Mouse (Mus musculus) kidney, postnatal 14 days (tissue): ENCODE measurements at regions not wholly inside any gene's neighbourhood (a gene's known extent, or its start where the extent isn't known, plus 50 kb on each side); places are given as distances from the start of the nearest gene placed in this dataset.

ENCODE experiments used
- DNase-seq: peaks from one replicate; pipeline ENCODE4 v3.0.0; 2022; ENCODE audit warnings: mixed read lengths

DNA sequence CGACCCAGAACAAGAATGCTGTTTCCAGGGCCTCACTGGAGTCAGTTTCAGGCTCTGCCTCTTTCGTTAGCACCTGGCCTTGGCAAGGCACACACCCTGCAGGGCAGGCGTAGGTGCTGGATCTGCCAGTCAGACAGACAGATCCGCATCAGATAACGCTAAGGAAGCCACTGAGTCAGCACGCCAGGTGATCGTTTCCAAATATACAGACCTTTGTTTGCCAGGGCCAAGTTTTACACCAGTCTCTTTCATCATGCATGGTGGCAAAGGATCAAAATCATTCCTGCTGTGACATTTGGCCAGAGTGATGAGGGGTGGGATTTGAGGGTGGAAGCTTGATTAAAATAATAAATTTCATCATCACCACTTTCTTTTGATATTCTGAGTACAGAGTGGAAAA, 411.0 kb downstream of the Ofcc1 start:
- no peak for DNase-seq

DNA sequence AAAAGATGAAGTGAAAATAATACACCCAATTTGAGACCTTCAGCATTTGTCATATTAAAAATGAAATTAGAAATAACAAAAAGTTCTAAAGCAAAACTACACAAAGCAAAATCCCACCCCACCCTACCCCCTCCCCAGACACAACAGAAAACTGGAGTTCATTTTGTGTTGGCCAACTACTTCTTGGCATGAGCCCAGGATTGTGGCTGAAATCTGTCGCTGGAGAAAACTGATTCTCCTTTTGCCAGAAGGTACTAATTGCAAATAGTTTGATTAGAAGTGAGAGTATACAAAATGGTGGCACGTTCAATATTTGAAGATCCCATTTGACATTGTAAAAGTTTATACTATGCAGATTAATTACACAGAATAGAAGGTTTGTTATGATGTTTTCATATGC, 426.0 kb downstream of the Ofcc1 start:
- DNase-seq = no peak

DNA sequence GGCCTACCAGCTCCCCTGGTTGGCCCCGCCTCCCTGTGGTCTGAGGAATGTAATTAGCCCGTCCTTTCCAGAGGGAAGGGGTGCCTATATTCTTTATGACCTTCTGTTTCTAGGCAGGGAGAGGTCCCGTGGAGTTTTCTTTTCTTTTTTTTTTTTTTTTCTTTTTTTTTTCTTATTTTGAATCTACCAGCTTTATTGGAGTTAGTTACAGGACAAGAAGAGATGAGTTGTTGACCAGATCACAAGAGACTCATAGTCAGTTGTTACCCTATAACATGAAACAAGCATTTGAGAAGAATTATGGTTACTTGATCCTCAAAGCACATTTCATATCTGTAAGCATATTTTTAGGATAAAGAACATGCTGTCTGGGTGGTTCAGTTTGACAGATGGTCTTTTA, 429.8 kb downstream of the Ofcc1 start:
- DNase-seq = no peak

- no peak for DNase-seq
Measured at GRCm38 (mm10) chr13:39928573-39928972, 432.7 kb downstream of the Ofcc1 start.

GRCm38 (mm10) chr13:39924366-39924765, 436.9 kb downstream of the Ofcc1 start:
- no peak for DNase-seq

DNA sequence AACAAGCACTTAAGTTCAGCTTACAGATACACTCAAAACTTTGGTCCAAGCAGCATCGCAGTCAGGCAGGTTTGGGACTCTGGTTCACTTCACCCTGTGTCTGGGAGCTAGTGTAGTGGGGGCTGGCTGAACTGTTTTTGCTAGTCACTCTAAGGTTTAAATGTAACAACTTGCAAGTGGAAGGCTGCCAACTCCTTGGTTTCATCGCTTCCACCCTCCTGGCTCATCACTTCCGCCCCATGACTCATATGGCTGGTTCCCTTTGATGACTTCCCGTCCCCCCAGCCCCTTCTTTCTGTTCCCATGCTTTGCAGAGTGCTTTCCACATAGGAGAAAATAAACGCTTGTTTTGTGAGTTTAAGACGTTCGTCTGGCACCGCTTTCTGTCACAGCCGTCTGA, 438.1 kb downstream of the Ofcc1 start:
- peak; percentile 21 for DNase-seq

GRCm38 (mm10) chr13:39907720-39908119, 453.5 kb downstream of the Ofcc1 start:
- DNase-seq = no peak

DNA sequence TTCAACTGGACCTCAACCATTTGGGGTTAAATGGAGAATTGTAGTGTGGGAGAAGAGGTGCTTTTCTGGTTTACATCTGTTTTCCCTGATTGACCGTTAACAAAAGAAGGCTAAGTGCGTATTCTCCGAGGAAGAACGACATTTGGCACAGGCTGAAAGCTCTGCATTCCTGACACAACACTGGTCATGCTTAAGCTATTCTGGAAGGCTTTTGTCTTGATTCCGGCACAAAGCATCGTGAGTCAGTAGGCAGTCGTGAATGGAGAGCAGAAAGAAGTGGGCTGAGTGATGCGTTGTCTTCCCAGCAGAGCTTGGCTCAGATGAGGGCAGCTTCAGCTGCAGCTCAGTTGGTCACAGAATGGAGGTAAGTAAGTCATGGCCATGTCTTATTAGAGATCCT, 457.0 kb downstream of the Ofcc1 start:
- no peak for DNase-seq

GRCm38 (mm10) chr13:39903319-39903718, 457.9 kb downstream of the Ofcc1 start:
- no peak for DNase-seq

DNA sequence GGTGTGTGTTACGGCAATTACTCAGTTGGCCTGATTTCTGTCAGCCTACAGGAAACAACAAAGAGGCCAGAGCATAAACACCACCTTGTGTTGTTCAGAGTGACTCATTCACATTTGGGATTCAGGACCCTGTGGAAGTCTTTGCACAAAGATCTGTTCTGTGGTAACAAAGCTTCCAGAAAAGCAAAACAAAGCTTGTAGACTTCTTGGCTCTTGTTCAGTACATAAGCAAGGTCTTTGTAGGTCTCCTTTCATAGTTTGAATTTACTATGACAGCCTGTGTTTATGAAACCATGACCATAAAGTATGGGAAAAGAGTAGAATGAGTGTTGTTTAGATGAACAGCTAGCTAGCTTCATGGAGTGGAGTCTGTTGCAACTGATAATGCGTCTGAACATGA, 461.9 kb downstream of the Ofcc1 start:
- DNase-seq = no peak

- no peak for DNase-seq
Measured at GRCm38 (mm10) chr13:39898412-39898979, 462.8 kb downstream of the Ofcc1 start.

DNA sequence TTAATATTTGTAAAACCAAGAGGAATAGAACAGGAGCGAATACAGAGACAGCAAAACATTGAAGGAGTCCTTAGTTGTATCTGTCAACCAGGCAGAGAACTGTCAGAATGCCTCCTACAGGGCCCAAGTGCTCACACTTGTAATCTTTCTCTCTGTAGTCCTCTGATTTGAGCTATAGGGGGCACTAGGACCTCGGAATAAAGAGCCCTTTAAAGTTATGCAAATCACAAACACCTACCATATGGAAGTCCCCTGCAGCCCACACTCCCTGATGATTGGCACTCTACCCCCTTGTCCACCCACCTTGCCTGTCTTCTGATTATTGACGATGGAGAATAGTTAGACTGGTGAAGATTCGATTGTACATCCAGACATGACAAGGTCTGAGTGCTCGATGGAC, 467.1 kb downstream of the Ofcc1 start:
- DNase-seq = no peak

DNA sequence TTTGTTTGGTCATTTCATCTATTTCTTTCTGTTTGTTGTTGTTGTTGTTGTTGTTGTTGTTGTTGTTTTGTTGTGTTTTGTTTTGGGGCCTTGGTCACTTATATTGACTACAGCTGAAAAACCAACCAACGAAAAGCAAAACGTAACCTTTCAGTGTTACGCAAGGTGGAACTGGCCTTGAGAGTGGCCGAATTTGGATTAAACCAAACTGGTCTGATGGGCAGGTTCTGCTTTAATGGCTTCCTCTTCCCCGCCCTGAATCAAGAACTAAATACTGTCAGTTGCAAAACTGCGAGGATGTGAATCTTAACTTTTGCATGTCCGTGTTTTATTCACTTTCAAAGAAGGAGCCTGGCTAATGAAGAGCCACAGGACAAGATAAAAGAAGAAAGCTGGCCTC, 480.2 kb downstream of the Ofcc1 start:
- DNase-seq = no peak

DNA sequence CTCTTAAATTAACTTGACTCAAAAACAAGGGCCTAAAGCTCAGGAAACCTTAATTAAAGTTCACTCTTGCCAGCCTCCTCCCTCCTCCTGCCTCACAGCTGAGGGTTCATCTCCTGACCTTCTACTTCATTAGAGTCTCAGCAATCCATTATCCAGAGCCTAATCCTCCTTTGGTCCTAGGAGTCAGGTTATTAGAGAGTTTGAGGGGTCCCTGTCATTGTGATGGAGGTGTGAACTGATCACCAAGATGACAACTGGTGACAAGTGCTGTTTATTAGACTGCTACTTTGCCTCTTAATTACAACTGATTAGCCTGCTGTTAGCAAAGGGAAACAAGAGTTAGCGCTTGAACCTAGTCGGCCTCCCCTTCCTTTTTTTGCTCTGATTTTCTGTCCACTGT, 481.1 kb downstream of the Ofcc1 start:
- no peak for DNase-seq

DNA sequence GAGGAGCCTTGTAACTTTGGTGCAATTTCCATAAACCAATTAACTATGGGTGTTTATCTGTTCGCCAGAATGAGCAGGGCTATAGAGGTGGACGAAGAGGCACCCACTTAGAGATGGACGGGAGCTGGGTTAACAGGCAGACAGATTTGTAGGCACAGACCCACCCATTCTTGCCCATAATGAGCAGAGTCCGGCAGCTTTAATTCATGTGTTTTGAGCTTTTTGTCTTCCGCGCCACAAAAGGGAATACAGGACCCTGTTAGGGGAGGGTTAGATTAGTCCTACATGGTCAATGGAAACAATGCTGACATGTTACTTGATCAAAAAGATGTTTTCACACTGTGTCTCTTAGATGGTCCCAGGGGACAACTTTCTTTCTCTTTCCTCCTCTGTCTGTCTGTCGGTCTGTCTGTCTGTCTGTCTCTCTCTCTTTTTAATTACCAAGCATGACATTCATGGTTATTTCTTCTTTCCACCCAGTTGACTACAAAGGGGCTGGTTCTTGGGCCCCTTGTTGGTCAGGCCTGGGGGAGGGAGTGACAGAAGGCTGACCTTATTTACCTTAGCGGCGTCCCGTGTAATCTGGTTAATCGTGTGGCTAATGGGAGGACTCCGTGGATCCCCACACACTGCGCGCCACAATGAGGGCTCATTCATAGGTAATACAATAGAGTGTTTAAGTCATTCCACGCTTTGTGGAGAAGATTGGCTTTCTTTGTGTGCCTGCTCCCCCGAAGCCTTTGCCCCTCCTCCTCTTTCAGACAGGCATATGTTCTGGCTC, 483.7 kb downstream of the Ofcc1 start:
- DNase-seq = no peak

- no peak for DNase-seq
Measured at GRCm38 (mm10) chr13:39852257-39852800, 508.9 kb downstream of the Ofcc1 start.

GRCm38 (mm10) chr13:39849391-39849790, 511.9 kb downstream of the Ofcc1 start:
- no peak for DNase-seq

- DNase-seq = no peak
Measured at GRCm38 (mm10) chr13:39836053-39836584, 525.1 kb downstream of the Ofcc1 start.

- no peak for DNase-seq
Measured at GRCm38 (mm10) chr13:39835302-39835701, 525.9 kb downstream of the Ofcc1 start.

- no peak for DNase-seq
Measured at GRCm38 (mm10) chr13:39834521-39835245, 526.6 kb downstream of the Ofcc1 start.

DNA sequence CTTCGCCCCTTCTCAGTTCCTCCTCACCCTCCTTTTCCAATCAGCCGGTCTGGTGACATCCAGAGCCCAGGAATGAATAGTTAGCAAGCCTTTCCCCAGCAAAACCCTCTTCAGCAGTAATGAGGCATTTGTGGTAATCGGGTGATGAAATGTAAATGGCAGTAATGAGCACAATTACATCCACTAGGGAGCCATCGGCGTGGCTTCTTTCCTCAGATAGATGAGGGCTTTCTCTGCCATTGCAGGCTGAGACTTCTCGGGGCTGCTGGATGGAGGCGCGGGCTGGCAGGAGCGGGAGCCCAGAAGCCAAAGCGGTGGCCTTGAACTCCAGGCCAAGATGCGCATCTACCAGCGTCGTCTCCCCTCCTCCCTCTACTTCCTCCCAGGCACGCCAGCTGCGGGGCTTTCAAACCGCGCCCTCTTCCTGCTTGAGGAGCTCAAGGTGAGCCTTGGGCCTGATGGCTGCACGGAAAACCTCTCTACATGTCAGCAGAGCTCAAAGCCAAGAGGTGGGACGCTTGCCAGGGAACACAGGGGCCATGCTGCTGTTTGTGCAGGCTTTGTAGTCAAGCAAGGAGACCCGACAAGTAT, 537.2 kb downstream of the Ofcc1 start:
- DNase-seq = peak; percentile 14

DNA sequence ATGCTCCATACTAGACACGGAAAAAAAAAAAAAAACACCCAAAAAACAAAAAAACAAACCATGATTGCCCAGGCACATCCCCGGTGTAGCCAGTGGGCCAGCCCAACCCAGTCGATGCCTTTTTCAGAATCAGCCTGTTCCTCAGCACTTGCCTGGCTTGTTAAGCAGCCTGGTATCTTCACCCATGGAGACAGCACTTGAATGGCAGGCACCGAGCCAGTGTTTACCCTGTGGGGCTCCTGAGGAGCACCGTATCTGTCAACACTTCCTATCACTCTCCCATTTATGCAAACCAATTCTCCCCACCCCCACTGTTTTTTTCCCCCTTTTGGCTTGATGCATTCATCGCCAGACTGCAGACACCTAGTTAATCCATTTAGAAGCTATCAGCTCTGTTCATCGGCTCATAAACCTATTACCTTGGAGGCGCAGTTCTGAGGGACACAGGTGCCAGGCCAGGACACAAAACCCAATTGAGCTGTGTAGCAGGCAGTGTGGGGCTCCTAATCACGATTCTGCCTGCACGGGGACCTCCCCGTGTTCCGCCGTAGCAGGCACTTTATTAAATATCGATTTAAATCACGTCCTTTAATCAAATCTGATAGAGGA, 537.8 kb downstream of the Ofcc1 start:
- DNase-seq = no peak

DNA sequence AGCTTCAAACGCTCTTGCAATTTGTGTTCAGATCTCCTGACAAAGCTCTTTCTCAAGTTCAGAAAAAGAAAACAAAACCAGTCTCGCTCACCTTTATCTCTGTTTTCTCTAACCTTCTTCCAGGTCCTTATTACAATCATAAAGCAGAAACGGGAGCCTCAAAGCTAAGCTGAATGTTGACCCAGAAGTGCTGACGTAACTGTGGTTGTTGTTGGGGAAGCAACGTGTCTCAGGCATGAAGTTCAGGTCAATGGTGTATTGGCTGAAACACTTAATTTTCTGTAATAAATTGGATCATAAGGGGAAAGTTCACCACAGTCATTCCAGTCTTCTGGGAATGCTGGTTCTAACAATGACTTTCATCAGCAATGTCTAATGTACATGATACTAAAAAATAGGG, 586.7 kb downstream of the Ofcc1 start:
- no peak for DNase-seq
